Mouse (Mus musculus) neural tube, embryonic 12.5 days (tissue): ENCODE measurements at regions not wholly inside any gene's neighbourhood (a gene's known extent, or its start where the extent isn't known, plus 50 kb on each side); places are given as distances from the start of the nearest gene placed in this dataset.

ENCODE experiments used
- ATAC-seq: fragments of 200-750 bp; cut with Nextera tagmentation; 2 replicates; pipeline ENCODE4 v1.8.0; 2017; ENCODE audit warnings: low read depth, mild to moderate bottlenecking, moderate TSS enrichment, moderate library complexity; ENCODE audit not compliant: low FRiP score
- H3K27ac ChIP-seq: fragments of 300-500 bp; sonication (generic); 2 replicates; pipeline ENCODE4 v1.5.1; 2016
- H3K27me3 ChIP-seq: fragments of 300-500 bp; sonication (generic); replicated peaks from 2 replicates; pipeline ENCODE4 v1.6.1; 2016; ENCODE audit warnings: mild to moderate bottlenecking
- H3K36me3 ChIP-seq: fragments of 300-500 bp; sonication (generic); 2 replicates; pipeline ENCODE4 v1.6.1; 2016; ENCODE audit warnings: mild to moderate bottlenecking
- H3K4me1 ChIP-seq: fragments of 300-500 bp; sonication (generic); 2 replicates; pipeline ENCODE4 v1.6.1; 2016
- H3K4me2 ChIP-seq: fragments of 300-500 bp; sonication (generic); replicated peaks from 2 replicates; pipeline ENCODE4 v1.6.1; 2016; ENCODE audit warnings: mild to moderate bottlenecking
- H3K4me3 ChIP-seq: fragments of 300-500 bp; sonication (generic); 2 replicates; pipeline ENCODE4 v1.5.1; 2016
- H3K9ac ChIP-seq: fragments of 300-500 bp; sonication (generic); 2 replicates; pipeline ENCODE4 v1.6.1; 2016; ENCODE audit warnings: mild to moderate bottlenecking
- H3K9me3 ChIP-seq: fragments of 300-500 bp; sonication (generic); 2 replicates; pipeline ENCODE4 v1.6.1; 2016; ENCODE audit warnings: mild to moderate bottlenecking
- WGBS: fragments of 180-500 bp; shearing (Covaris S2); methylation state at CpG from one replicate; pipeline ENCODE4 v1.1.7; 2016; 5-methylcytosine and 5-hydroxymethylcytosine counted together

GRCm38 (mm10) chr14:80789131-80789530 is 805.2 kb downstream of the Olfm4 start:
- 85% methylated on average over 1 of the region's 1 CpGs for WGBS
- no peak for ATAC-seq
- Histone ChIP-seq H3K9ac (no peak overlapping the region), H3K27ac (no peak overlapping the region), H3K9me3 (no peaks in the 10 kb centered on the region), H3K4me2 (no peak overlapping the region), H3K36me3 (no peaks in the 10 kb centered on the region), H3K4me3 (no peak overlapping the region), H3K27me3 (no peaks in the 10 kb centered on the region), H3K4me1 (no peaks in the 10 kb centered on the region)

- Histone ChIP-seq H3K4me3 (no peak overlapping the region), H3K27me3 (no peaks in the 10 kb centered on the region), H3K4me2 (no peak overlapping the region), H3K9me3 (no peaks in the 10 kb centered on the region), H3K9ac (no peak overlapping the region), H3K4me1 (no peaks in the 10 kb centered on the region), H3K27ac (no peak overlapping the region), H3K36me3 (no peaks in the 10 kb centered on the region)
- WGBS, result 86% methylated on average over 6 of the region's 6 CpGs
- no peak for ATAC-seq
Measured at GRCm38 (mm10) chr14:80799370-80799959, 815.6 kb downstream of the Olfm4 start.

GRCm38 (mm10) chr14:80830476-80830875 is 846.6 kb downstream of the Olfm4 start:
- 84% methylated on average over 3 of the region's 3 CpGs for WGBS
- Histone ChIP-seq H3K9me3 (no peaks in the 10 kb centered on the region), H3K4me3 (no peak overlapping the region), H3K27ac (no peak overlapping the region), H3K4me1 (no peaks in the 10 kb centered on the region), H3K4me2 (no peak overlapping the region), H3K9ac (no peak overlapping the region), H3K36me3 (no peaks in the 10 kb centered on the region), H3K27me3 (no peaks in the 10 kb centered on the region)
- ATAC-seq, result no peak

- no peak overlapping the region for H3K4me2 ChIP-seq
- WGBS, result 85% methylated on average over 4 of the region's 4 CpGs
- H3K4me3 ChIP-seq, result no peak overlapping the region
- H3K9me3 ChIP-seq, result no peaks in the 10 kb centered on the region
- H3K36me3 ChIP-seq, result no peaks in the 10 kb centered on the region
- ATAC-seq, result no peak
- no peak overlapping the region for H3K9ac ChIP-seq
- no peak overlapping the region for H3K27ac ChIP-seq
- no peaks in the 10 kb centered on the region for H3K4me1 ChIP-seq
- no peaks in the 10 kb centered on the region for H3K27me3 ChIP-seq
Measured at GRCm38 (mm10) chr14:80844550-80844949, 860.7 kb downstream of the Olfm4 start.

- peak; percentile 88 for ATAC-seq
- H3K4me3 ChIP-seq, result no peak overlapping the region
- no peaks in the 10 kb centered on the region for H3K27me3 ChIP-seq
- no peak overlapping the region for H3K9ac ChIP-seq
- H3K27ac ChIP-seq, result no peak overlapping the region
- H3K4me2 ChIP-seq, result peak overlapping the region; percentile 48
- no peaks in the 10 kb centered on the region for H3K4me1 ChIP-seq
- no peaks in the 10 kb centered on the region for H3K9me3 ChIP-seq
- WGBS, result 22% methylated on average over 14 of the region's 14 CpGs
- no peaks in the 10 kb centered on the region for H3K36me3 ChIP-seq
Measured at GRCm38 (mm10) chr14:80845576-80846269, 861.8 kb downstream of the Olfm4 start.

DNA sequence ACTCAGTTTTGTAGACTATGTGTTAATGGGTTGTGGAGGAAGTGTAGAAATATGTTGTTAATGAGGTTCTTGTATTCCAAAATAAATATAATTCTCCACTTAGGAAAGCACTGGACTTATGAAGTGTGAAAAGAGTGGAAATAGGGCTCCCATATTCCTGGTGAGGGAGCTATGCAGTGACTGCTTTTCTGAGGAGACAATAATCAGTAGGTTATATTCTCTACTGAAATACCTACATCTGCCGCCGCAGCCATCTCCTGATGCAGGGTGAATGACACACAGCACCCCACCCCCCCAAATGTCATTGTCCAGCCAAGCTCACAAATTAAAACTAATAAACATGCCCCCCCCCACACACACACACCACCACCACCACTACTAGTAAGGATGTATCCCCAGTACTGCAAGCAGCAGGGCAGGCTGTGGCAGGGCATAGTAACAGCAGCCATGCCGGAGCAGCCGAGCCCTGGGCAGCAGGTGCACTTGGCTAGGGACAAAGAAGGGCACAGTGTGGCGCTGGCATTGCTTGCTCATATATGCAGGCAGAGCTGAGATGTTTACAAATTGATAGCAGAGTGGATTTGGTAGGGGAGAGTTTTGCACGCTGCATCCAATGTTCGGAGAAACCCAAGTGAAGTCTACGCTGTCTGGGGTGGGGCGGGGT is 862.7 kb downstream of the Olfm4 start:
- H3K9me3 ChIP-seq, result no peaks in the 10 kb centered on the region
- H3K4me2 ChIP-seq, result no peak overlapping the region
- ATAC-seq, result peak; percentile 85
- no peaks in the 10 kb centered on the region for H3K27me3 ChIP-seq
- no peak overlapping the region for H3K9ac ChIP-seq
- no peak overlapping the region for H3K4me3 ChIP-seq
- H3K36me3 ChIP-seq, result no peaks in the 10 kb centered on the region
- no peaks in the 10 kb centered on the region for H3K4me1 ChIP-seq
- 80% methylated on average over 9 of the region's 9 CpGs for WGBS
- no peak overlapping the region for H3K27ac ChIP-seq
